Mouse (Mus musculus): ENCODE data around the gene Zfp963.
"Not testable (repeated sequence)": the region's sequence is repeated elsewhere in the genome, so short reads cannot be mapped to it uniquely, and the experiment has no call there.

The Zfp963 gene

DNA sequence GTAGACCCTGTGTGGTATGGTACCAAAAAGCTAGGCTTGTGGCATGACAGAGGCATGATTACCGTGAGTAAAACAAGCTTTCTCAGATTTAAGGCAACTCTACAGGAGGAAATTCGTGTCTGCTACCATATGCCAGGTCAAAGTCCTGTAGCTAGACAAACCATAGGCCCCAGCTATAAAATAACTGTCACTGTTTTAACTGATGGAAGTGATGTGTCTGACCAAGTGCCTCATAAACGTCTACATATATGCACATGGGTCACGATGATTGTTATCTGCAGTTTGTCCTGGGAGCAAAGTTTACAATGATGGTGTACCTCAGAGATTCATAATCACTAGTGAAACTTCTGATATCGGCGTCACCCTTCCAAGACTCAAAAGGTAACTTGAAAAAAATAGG lies 9.0 kb downstream of the Zfp963 start:
- DNase-seq (ENCODE audit: low read depth, low spot score): no peak

GRCm38 (mm10) chr8:69735495-69735894 lies 14.3 kb downstream of the Zfp963 start:
- no peak for DNase-seq (ENCODE audit: low read depth, low spot score)

GRCm38 (mm10) chr8:69717232-69717580 lies 32.6 kb downstream of the Zfp963 start:
- no peak for DNase-seq (ENCODE audit: low read depth, low spot score)

GRCm38 (mm10) chr8:69716403-69717231 lies 33.2 kb downstream of the Zfp963 start:
- DNase-seq (ENCODE audit: low read depth, low spot score): peak; percentile 98

GRCm38 (mm10) chr8:69715366-69715765 lies 34.4 kb downstream of the Zfp963 start:
- DNase-seq (ENCODE audit: low read depth, low spot score): no peak

DNA sequence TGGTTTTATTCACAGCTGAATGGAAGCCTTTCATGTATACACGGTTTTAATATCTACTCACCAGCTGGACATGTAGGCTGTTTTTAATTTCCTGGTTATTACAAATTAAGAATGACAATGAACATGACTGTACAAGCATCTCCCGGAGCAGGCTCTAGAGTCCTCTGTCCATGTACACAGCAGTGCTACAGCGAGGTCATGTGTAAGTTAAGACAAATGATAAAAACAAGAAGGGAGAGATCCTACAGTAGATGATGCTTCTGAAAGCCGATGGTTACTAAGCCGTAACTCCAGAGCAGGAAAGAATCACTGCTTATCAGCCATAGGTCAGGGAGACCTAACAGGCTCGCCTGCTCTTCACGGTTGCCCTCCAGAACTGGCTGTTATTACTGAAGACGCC lies 36.3 kb downstream of the Zfp963 start:
- no peak for DNase-seq (ENCODE audit: low read depth, low spot score)

DNA sequence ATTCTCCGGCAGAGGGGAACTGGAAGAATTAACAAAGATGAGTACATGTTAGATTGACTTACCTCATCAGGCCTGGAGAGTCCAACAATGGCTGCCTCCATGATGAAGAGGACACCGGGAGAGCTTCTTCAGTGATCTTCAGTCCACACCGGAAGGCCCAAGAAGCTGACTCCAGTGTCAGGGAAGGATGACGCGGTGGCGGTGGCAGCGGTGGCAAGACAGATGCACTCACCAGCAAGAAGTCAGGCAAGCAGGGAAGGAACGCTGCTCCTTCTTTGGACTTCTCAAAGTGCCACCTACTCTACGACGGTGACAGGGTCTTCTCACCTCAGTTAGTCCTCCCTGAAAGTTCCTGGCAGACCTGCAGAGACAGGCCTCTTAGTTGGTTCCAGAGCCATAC lies 39.1 kb downstream of the Zfp963 start, which contains the start of gene Zfp869:
TSS of gene Zfp869 (minus strand) at position 101 of the 400 bp plus-strand sequence.
- not testable (repeated sequence) for DNase-seq (ENCODE audit: low read depth, low spot score)

DNA sequence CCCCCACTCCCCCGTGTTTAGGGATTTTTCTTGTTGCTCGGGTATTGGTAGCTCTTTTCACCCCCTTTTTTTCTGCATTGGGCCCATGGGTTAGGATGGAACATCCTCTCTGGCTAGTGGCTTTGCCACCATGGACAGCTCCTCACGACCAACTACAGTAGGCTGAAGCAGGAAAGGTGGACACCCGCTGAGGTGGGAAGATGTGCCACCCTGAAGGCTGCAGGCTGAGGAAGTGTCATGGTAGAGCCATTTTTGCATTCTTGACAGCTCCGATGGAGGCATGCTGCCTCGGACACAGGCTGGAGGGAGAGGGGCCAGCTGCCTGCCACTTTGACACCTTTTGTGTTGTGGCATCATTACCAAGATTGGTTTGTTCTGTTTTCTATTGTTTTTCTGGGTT lies 48.0 kb downstream of the Zfp963 start:
- DNase-seq (ENCODE audit: low read depth, low spot score): no peak

All from mesoderm, embryonic 11.5 days (tissue).